Mouse (Mus musculus): ENCODE measurements around the gene Dpp8. TPM values are rescaled to one million over a fixed set of nuclear protein-coding genes. Genes with fewer than 3 reads are reported as not detected.

Dpp8 gene
- polyA plus RNA-seq, 1 experiment from 2014 or later, result 17.7 TPM

DNA sequence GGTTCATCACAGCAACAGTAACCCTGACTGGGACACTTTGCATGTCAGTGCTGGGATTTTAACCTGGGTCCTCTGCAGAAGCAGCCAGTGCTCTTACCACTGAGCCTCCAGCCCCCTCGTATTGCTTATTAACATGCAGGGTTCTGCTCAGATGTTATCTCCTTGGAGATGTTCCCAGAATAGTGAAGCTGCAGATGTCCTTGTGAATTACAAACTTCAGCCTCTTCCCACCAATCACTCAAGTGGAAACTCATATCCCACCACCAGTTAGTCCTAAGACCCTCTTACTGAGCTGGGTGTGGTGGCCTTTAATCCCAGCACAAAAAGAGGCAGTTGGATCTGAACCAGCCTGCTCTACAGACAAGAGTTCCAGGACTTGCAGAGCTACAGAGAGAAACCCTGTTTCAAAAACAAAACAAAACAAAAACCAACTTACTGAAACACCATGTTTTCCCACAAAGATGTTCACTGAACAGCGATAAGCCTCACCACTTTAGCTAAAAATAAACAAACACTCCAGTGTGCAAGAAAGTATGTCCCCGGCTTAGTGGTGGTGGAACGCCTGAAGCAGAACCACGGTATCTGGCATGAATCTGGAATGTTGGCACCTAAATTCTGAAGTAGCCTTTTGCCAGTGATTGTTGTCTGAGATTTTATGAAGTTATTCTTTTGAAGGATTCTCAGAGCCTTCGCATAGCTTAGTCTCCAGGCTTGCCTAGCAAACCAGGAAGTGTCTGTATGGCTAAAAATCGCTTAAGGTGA, 16.6 kb upstream of the Dpp8 start:
- no peaks in the 10 kb centered on the region for H3K27me3 ChIP-seq
- no peak overlapping the region for H3K4me2 ChIP-seq
- 46% methylated on average over 7 of the region's 7 CpGs for WGBS (ENCODE audit: insufficient replicate concordance)
- no peak for ATAC-seq (ENCODE audit: insufficient read depth)
- H3K9me3 ChIP-seq (replicated peaks), result no peaks in the 10 kb centered on the region
- no peak overlapping the region for H3K4me3 ChIP-seq (replicated peaks)
- 0 out of 2 replicates have a peak, but pooled peaks cover 1% of the 10 kb centered on the region for H3K36me3 ChIP-seq (replicated peaks)
- peaks cover 55% of the 10 kb centered on the region for H3K4me1 ChIP-seq (replicated peaks)
- H3K9ac ChIP-seq, result no peak overlapping the region
- 0 out of 2 replicates have a peak overlapping the region, but pooled peaks have one; percentile 22 for H3K27ac ChIP-seq (replicated peaks)

DNA sequence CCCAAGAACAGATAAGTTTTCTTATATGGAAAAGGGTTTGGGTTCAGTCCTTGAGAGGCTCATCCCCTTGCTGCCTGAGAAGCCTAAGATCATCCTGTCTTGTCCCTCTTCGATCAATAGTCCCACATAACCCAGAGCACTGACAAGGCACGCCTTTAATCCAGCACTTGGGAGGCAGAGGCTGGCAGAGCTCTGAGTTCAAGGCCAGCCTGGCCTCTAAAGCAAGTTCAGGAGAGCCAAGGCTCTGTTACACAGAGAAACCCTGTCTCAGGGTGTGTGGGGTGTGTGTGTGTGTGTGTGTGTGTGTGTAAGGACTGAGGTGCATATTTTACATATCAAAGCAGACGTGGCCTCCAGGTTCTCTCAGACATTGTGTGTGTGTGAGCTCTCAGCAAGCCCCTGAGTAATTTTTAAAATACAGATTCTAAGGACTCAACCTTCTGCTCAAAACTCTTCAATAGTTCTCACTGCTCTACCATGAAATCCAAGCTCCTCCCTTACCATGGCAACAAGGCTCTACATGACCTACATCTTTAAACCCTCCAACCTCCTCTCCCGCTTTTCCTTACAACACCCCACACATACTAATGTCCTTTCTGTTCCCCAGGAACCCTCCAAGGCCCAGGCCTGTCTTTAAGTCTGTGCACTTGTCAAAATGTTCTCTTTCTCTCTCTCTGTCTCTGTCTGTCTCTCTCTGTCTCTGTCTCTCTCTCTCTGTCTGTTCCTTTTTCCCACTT, 15.8 kb upstream of the Dpp8 start:
- 0 out of 2 replicates have a peak overlapping the region, but pooled peaks have one; percentile 22 for H3K27ac ChIP-seq (replicated peaks)
- 78% methylated on average over 4 of the region's 4 CpGs for WGBS (ENCODE audit: insufficient replicate concordance)
- no peak for ATAC-seq (ENCODE audit: insufficient read depth)
- H3K36me3 ChIP-seq (replicated peaks), result no peaks in the 10 kb centered on the region
- H3K4me2 ChIP-seq, result no peak overlapping the region; the same call in 1 of the 2 replicates
- H3K9ac ChIP-seq, result no peak overlapping the region
- H3K4me3 ChIP-seq (replicated peaks), result no peak overlapping the region
- H3K27me3 ChIP-seq, result no peaks in the 10 kb centered on the region
- no peaks in the 10 kb centered on the region for H3K9me3 ChIP-seq (replicated peaks)
- H3K4me1 ChIP-seq (replicated peaks), result peaks cover 59% of the 10 kb centered on the region

DNA sequence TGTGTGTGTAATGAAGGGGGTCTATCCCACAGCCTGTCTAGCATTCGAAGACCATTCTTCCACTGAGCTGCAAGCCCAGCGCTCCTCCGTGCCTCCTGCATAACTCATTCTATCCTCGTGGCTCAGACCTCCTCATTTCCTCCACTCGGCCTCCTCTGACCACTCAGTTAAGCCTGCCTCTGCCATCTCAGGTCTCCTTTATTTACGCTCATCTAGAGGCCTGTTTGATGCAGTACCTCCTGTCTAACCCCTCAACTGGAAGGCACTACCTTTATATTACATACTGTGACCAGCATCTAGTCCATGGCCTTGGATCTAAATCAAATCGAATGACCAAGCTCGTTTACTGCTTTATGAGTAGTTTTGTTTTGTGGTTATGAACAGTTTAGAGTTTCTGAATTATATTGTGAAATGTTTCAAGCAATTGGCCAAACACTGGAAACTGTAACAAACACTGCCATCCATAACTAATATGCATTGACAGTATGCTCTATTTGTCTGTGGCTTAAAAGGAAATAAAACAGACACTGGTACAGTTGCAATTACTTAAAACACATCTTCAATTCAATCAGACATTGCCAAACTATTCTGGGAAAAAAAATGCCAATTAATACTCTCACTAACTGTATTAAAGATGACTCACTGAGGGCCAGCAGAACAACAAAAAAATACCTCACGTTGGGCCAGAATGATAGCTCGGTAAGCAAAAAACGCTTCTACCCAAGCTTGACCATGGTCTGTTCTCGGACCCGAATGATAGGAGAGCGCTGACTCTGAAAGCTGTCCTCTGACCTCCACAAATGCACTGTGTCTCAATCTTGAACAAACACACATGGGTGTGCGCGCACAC, 15.0 kb upstream of the Dpp8 start:
- H3K27ac ChIP-seq (replicated peaks), result peak overlapping the region; percentile 73
- H3K36me3 ChIP-seq (replicated peaks), result no peaks in the 10 kb centered on the region
- no peak for ATAC-seq (ENCODE audit: insufficient read depth)
- peaks cover 65% of the 10 kb centered on the region for H3K4me1 ChIP-seq (replicated peaks)
- H3K4me2 ChIP-seq, result peak overlapping the region; percentile 96; the same call in 1 of the 2 replicates
- H3K4me3 ChIP-seq (replicated peaks), result no peak overlapping the region
- no peaks in the 10 kb centered on the region for H3K27me3 ChIP-seq
- no peak overlapping the region for H3K9ac ChIP-seq
- H3K9me3 ChIP-seq (replicated peaks), result no peaks in the 10 kb centered on the region
- WGBS (ENCODE audit: insufficient replicate concordance), result 73% methylated on average over 16 of the region's 16 CpGs

DNA sequence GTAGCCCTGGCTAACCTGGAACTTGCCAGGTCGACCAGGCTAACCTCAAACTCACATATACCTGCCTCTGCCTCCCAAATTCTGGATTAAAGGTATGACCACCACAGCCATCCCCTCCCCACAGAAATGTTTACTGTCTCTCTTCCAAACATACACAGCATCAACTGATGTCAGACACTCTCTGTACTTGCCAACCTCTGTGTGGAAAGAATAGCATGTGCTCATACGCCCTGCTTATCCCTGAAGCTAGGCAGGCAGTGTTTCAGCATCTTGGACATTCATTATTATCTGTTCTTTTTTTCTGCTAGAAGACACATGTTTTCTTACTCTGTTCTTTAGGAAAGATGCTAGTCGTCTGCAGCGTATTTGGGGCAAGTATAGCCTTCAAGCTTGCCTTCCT, 14.3 kb upstream of the Dpp8 start:
- H3K27me3 ChIP-seq, result no peaks in the 10 kb centered on the region
- peak overlapping the region; percentile 73 for H3K27ac ChIP-seq (replicated peaks)
- H3K4me1 ChIP-seq (replicated peaks), result peaks cover 72% of the 10 kb centered on the region
- peak overlapping the region; percentile 96 for H3K4me2 ChIP-seq
- H3K36me3 ChIP-seq (replicated peaks), result no peaks in the 10 kb centered on the region
- no peak for ATAC-seq (ENCODE audit: insufficient read depth)
- H3K9ac ChIP-seq, result no peak overlapping the region
- no peaks in the 10 kb centered on the region for H3K9me3 ChIP-seq (replicated peaks)
- H3K4me3 ChIP-seq (replicated peaks), result no peak overlapping the region
- WGBS (ENCODE audit: insufficient replicate concordance), result 67% methylated on average over 4 of the region's 4 CpGs

DNA sequence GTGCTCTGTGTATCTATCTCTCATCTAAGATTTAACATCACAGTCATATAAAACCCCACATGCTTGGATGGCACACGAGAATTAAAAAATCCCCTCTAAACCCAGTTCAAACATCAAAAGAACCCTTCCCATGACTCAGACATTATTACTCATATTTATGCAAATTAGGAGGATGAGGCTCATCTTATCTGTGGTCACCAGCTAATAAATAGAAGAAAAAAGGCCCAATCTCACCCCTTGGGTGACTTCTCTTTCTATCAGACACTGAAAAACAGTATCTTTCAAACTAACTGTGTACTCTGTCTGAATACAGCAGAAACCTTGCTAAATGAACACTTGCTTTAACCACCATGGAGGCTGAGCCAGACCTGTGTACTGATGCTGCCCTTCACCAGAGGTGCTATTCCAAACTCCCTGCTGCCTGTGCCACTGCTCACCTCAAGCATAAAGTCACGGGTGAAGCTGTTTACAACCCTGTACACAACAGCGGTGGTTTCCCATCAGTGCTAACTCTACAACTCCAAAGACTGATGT, 13.6 kb upstream of the Dpp8 start:
- H3K4me2 ChIP-seq, result peak overlapping the region; percentile 96
- no peaks in the 10 kb centered on the region for H3K36me3 ChIP-seq (replicated peaks)
- peaks cover 75% of the 10 kb centered on the region for H3K4me1 ChIP-seq (replicated peaks)
- H3K9ac ChIP-seq, result 0 out of 2 replicates have a peak overlapping the region, but pooled peaks have one; percentile 16
- H3K4me3 ChIP-seq (replicated peaks), result peak overlapping the region; percentile 96; the same call in 1 of the 2 replicates
- no peaks in the 10 kb centered on the region for H3K9me3 ChIP-seq (replicated peaks)
- ATAC-seq (ENCODE audit: insufficient read depth), result no peak
- 44% methylated on average over 3 of the region's 3 CpGs for WGBS (ENCODE audit: insufficient replicate concordance)
- H3K27ac ChIP-seq (replicated peaks), result peak overlapping the region; percentile 73
- H3K27me3 ChIP-seq, result no peaks in the 10 kb centered on the region

DNA sequence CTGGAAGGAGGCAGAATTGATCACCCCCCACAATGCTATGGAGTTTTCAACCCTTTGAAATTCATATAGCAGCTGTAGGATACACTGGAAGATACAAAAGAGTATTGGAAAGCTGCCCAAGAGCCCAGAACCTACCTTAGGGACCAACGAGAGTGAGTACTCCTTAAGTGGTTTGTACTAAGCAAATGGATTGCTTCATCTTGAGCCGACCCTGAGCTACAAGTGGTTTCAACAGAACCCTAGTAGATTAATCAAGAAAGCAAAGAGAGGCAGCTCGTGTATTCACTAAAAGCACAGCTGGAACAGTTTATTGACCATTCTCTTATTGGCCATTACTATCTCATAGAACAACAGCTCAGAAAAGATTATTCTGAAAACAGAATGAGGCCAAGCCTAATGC, 13.1 kb upstream of the Dpp8 start:
- H3K9me3 ChIP-seq (replicated peaks), result no peaks in the 10 kb centered on the region
- peak overlapping the region; percentile 16; the same call in 1 of the 2 replicates for H3K9ac ChIP-seq
- H3K36me3 ChIP-seq (replicated peaks), result no peaks in the 10 kb centered on the region
- peak overlapping the region; percentile 96; the same call in 1 of the 2 replicates for H3K4me3 ChIP-seq (replicated peaks)
- WGBS (ENCODE audit: insufficient replicate concordance), result 38% methylated on average over 3 of the region's 3 CpGs
- ATAC-seq (ENCODE audit: insufficient read depth), result no peak
- peaks cover 75% of the 10 kb centered on the region for H3K4me1 ChIP-seq (replicated peaks)
- H3K27ac ChIP-seq (replicated peaks), result peak overlapping the region; percentile 73
- no peaks in the 10 kb centered on the region for H3K27me3 ChIP-seq
- peak overlapping the region; percentile 96 for H3K4me2 ChIP-seq

DNA sequence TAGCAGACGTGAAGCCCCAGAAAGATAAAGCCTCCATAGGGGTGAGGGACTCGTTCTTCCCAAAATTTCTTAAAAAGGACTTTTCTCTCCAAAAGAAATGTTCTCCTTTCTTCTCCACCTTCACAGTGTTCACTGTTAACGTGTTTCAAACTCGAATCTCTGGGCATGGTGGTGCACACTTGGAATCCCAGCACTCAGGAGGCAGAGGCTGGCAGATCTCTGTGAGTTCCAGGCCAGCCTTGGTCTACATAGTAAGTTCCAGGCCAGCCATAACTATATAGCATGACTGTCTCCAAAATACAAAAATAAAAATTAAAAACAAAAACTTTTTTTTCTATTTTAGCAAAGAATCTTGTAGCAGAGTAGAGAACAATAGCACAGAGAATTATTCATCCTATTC, 12.1 kb upstream of the Dpp8 start:
- no peaks in the 10 kb centered on the region for H3K27me3 ChIP-seq
- no peak for ATAC-seq (ENCODE audit: insufficient read depth)
- H3K36me3 ChIP-seq (replicated peaks), result no peaks in the 10 kb centered on the region
- H3K4me1 ChIP-seq (replicated peaks), result peaks cover 75% of the 10 kb centered on the region
- WGBS (ENCODE audit: insufficient replicate concordance), result 34% methylated on average over 4 of the region's 4 CpGs
- peak overlapping the region; percentile 96 for H3K4me3 ChIP-seq (replicated peaks)
- peak overlapping the region; percentile 16; the same call in 1 of the 2 replicates for H3K9ac ChIP-seq
- peak overlapping the region; percentile 96 for H3K4me2 ChIP-seq
- H3K27ac ChIP-seq (replicated peaks), result peak overlapping the region; percentile 73
- H3K9me3 ChIP-seq (replicated peaks), result no peaks in the 10 kb centered on the region

DNA sequence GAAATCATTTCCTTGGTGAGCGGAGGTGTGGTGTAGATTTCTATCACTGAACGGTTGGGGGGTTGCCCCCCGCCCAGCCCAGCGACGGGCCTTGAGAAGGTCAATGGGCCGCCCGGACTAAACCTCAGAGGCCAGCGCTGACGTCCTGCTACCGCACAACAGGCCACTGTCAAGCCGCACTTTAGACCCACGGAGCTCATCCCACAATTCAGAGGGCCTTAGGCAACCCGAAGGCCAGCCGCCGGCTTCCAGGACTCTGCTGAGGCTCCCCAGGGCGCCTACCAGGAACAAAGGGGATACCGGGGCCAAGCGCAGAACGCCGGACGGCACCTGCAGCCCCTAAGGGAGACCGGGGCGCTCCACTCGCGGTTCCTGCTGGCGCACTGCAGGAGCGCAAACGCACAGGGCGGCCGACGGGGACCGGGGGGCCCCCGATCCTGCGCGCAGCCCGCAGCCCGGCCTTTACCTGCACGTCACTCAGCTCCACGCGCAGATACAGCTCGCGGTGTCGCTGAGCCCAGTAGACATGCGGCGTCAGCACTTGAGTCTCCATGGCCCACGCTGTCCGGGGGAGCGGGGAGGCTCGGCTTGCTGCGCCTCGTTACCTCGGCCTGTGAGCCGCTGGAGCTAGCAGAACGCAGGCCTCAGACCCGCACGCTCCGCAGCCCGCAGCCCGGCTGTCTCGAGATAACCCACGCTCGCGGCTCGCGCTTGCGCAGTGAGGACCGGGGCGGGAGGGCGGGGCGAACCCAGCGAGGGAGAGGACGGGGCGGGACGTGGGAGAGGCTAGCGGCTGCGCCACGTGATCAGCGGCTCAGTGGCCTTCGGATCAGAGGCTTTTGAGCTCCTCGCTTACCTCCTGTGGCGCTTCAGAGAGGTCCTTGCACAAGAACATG, 11.0 kb upstream of the Dpp8 start, which contains the start of gene Hacd3:
Gene Hacd3, minus strand, starts transcription at position 703 of the 896 bp plus-strand sequence.
- Histone ChIP-seq H3K27ac (replicated peaks) (peak within 1 kb of the TSS; percentile 87), H3K4me3 (replicated peaks) (peak within 1 kb of the TSS; percentile 96), H3K9me3 (replicated peaks) (no peaks in the 10 kb centered on the region), H3K36me3 (replicated peaks) (no peaks in the 10 kb centered on the region), H3K4me1 (replicated peaks) (peaks cover 63% of the 10 kb centered on the region), H3K4me2 (peak within 1 kb of the TSS; percentile 96), H3K27me3 (no peaks in the 10 kb centered on the region), H3K9ac (peak within 1 kb of the TSS; percentile 95)
- under 1% methylated on average over 81 of the region's 81 CpGs for WGBS (ENCODE audit: insufficient replicate concordance)
- peak; percentile 89 for ATAC-seq (ENCODE audit: insufficient read depth)

DNA sequence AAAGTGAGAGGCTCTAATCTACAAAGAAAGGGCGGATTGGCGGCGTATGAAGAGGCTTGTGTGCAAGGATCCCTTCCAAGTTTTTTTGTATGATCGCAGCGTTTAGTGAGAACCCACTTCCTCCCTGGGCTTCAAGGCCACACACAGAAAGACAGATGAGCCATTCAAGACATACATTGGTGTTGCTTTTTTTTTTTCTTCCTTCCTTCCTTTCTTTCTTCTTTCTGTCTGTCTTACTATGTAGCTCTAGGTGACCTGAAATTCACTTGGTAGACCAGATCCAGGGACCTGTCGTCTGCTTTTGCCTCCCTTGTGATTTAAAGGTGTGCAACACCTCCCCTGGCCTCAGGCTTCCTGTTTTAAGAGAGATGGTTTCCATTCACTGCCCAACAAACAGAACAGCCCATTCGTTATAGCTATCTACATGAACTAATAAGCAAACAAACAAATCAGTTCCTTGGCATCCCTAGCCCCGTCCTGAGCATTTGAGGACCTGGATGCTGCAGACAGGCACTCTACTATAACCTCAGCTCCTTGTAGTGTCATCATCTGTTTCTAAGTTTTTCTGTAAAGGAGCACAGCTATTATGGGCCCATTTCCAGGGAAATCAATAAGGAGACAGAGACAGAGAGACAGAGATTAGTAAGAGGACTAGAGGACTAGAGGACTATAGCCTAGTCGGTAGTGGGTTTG, 10.2 kb upstream of the Dpp8 start:
- Histone ChIP-seq H3K4me2 (peak overlapping the region; percentile 96), H3K27ac (replicated peaks) (peak overlapping the region; percentile 87), H3K36me3 (replicated peaks) (no peaks in the 10 kb centered on the region), H3K9me3 (replicated peaks) (no peaks in the 10 kb centered on the region), H3K4me3 (replicated peaks) (peak overlapping the region; percentile 96), H3K9ac (peak overlapping the region; percentile 95), H3K4me1 (replicated peaks) (peaks cover 56% of the 10 kb centered on the region), H3K27me3 (no peaks in the 10 kb centered on the region)
- WGBS (ENCODE audit: insufficient replicate concordance), result 23% methylated on average over 9 of the region's 9 CpGs
- no peak for ATAC-seq (ENCODE audit: insufficient read depth)
